9 mouse cellular contexts compared by ENCODE assay signal in genomic region chr13:63096764-63097163, GRCm38 (mm10).
A peak's percentile ranks its signal among the peaks of the same experiment; 100 is the strongest.
DNase-seq lines count a peak whose midpoint lies in the region; ATAC-seq and TF ChIP-seq lines count a peak whose summit lies in the region.
"Had no signal": no experiment of that assay in that cellular context is flagged by ENCODE, and none has a peak within 500 bp of the region (broad histone marks: within the 10 kb centered on the region; RNA-seq: fewer than 3 reads in every experiment).

No protein-coding gene starts in this region.

- H3K4me2 ChIP-seq in liver, postnatal 0 days (ENCODE audit: low read depth, low read length), result peak overlapping the region; percentile 14; the same call in 1 of the 2 replicates

- TF ChIP-seq CTCF in brain, embryonic 14.5 days (IDR thresholded peaks at IDR 0.05; ENCODE audit: borderline replicate concordance, extremely low read depth, insufficient read depth, insufficient read length), result no peak
- TF ChIP-seq CTCF in liver, postnatal 0 days (IDR thresholded peaks at IDR 0.05; ENCODE audit: low read depth), result no peak

- H3K9ac ChIP-seq in liver, postnatal 0 days (replicated peaks), result no peak overlapping the region

- peak; percentile 91 for ATAC-seq in liver, postnatal 0 days

- no peaks in the 10 kb centered on the region for H3K27me3 ChIP-seq in liver, postnatal 0 days (ENCODE audit: insufficient read depth, low read length)
- peaks cover 55% of the 10 kb centered on the region for H3K27me3 ChIP-seq in forebrain, embryonic 10.5 days (ENCODE audit: poor library complexity, severe bottlenecking)
- H3K27me3 ChIP-seq in midbrain, embryonic 10.5 days (ENCODE audit: low read depth, poor library complexity, severe bottlenecking), result no peaks in the 10 kb centered on the region

- TF ChIP-seq POLR2A in brain, embryonic 14.5 days (IDR thresholded peaks at IDR 0.05; ENCODE audit: borderline replicate concordance, extremely low read depth, insufficient read depth, insufficient read length, poor library complexity, severe bottlenecking), result no peak

- DNase-seq in adrenal gland, postnatal 14 days, result peak; percentile 36
- DNase-seq in adrenal gland, postnatal 25 days, result no peak
- DNase-seq in brain, embryonic 14.5 days (ENCODE audit: low read depth), result peak; percentile 36
- peak; percentile 57 to 75 for DNase-seq in kidney, adult 8-10 months
- peak; percentile 40 for DNase-seq in liver, postnatal 0 days
- no peak for DNase-seq in forebrain, embryonic 10.5 days (ENCODE audit: extremely low spot score, low spot score)
- DNase-seq in right cerebral cortex, postnatal 10 days (ENCODE audit: low spot score in 2 of 2), result no peak
- DNase-seq in midbrain, embryonic 10.5 days (ENCODE audit: low spot score), result no peak
- DNase-seq: left cerebral cortex, postnatal 4 days had no signal

- TF ChIP-seq EP300 in liver, postnatal 0 days (IDR thresholded peaks at IDR 0.05; ENCODE audit: low read depth), result peak; percentile 57; the same call in 1 of the 2 replicates

- H3K27ac ChIP-seq in liver, postnatal 0 days (ENCODE audit: low read depth), result peak overlapping the region; percentile 44
- no peak overlapping the region for H3K27ac ChIP-seq in forebrain, embryonic 10.5 days
- no peak overlapping the region for H3K27ac ChIP-seq in midbrain, embryonic 10.5 days (replicated peaks)

- no peak overlapping the region for H3K4me3 ChIP-seq in liver, postnatal 0 days (ENCODE audit: low read depth, low read length)
- H3K4me3 ChIP-seq in forebrain, embryonic 10.5 days, result no peak overlapping the region
- H3K4me3 ChIP-seq in midbrain, embryonic 10.5 days, result no peak overlapping the region

- no peaks in the 10 kb centered on the region for H3K9me3 ChIP-seq in liver, postnatal 0 days (ENCODE audit: low read length)
- no peaks in the 10 kb centered on the region for H3K9me3 ChIP-seq in forebrain, embryonic 10.5 days
- no peaks in the 10 kb centered on the region for H3K9me3 ChIP-seq in midbrain, embryonic 10.5 days (replicated peaks)

- H3K36me3 ChIP-seq in liver, postnatal 0 days (replicated peaks; ENCODE audit: insufficient read depth, low read length), result no peaks in the 10 kb centered on the region
- H3K36me3 ChIP-seq in forebrain, embryonic 10.5 days (replicated peaks), result no peaks in the 10 kb centered on the region
- H3K36me3 ChIP-seq in midbrain, embryonic 10.5 days, result no peaks in the 10 kb centered on the region

- WGBS in liver, postnatal 0 days (ENCODE audit: insufficient replicate concordance), result 52% methylated on average over 3 of the region's 3 CpGs
- 79% methylated on average over 3 of the region's 3 CpGs for WGBS in forebrain, embryonic 10.5 days
- WGBS in midbrain, embryonic 10.5 days, result 69% methylated on average over 3 of the region's 3 CpGs

- H3K4me1 ChIP-seq in liver, postnatal 0 days (ENCODE audit: insufficient read depth), result peaks cover 17% of the 10 kb centered on the region
- H3K4me1 ChIP-seq in forebrain, embryonic 10.5 days, result peaks cover 19% of the 10 kb centered on the region
- peaks cover 25% of the 10 kb centered on the region for H3K4me1 ChIP-seq in midbrain, embryonic 10.5 days

Comparison
In these comparisons a context has a peak if more than half of its experiments do, and no peak if none do; other contexts are left out.
1. DNase-seq: peak in adrenal gland, postnatal 14 days (single experiment), brain, embryonic 14.5 days (single experiment), kidney, adult 8-10 months (2 of 2) and liver, postnatal 0 days (single experiment); none in adrenal gland, postnatal 25 days (single experiment), forebrain, embryonic 10.5 days (single experiment), right cerebral cortex, postnatal 10 days (0 of 2) and midbrain, embryonic 10.5 days (single experiment).